Mouse (Mus musculus) liver, postnatal 0 days (tissue): Measurements from ENCODE around the gene Irf3. TPM values are rescaled to one million over a fixed set of nuclear protein-coding genes. Genes with fewer than 3 reads are reported as not detected.
A peak's percentile ranks its signal among the peaks of the same experiment; 100 is the strongest.
"Not testable (repeated sequence)": the region's sequence is repeated elsewhere in the genome, so short reads cannot be mapped to it uniquely, and the experiment has no call there.

Source experiments
- ATAC-seq: fragments of 200-750 bp; cut with Nextera tagmentation; 2 replicates; pipeline ENCODE4 v1.8.0; 2017; ENCODE audit warnings: mild to moderate bottlenecking, moderate library complexity
- DNase-seq: peaks from one replicate; pipeline ENCODE4 v3.0.0-alpha.2; 2016
- H3K27ac ChIP-seq: fragments of 300-500 bp; sonication (generic); 2 replicates; pipeline ENCODE4 v1.5.1; 2014; ENCODE audit warnings: antibody characterized with exemption, moderate library complexity, mild to moderate bottlenecking, low read depth
- H3K27me3 ChIP-seq: fragments of 300-500 bp; sonication (generic); 2 replicates; pipeline ENCODE4 v1.6.1; 2014; ENCODE audit warnings: low read length, control low read depth, mixed read lengths; ENCODE audit not compliant: insufficient read depth
- H3K36me3 ChIP-seq: fragments of 300-500 bp; sonication (generic); replicated peaks from 2 replicates; pipeline ENCODE4 v1.6.1; 2014; ENCODE audit warnings: mild to moderate bottlenecking, control low read depth, low read length, moderate library complexity, mixed read lengths; ENCODE audit not compliant: insufficient read depth
- H3K4me1 ChIP-seq: fragments of 300-500 bp; sonication (generic); 2 replicates; pipeline ENCODE4 v1.6.1; 2014; ENCODE audit warnings: antibody characterized with exemption, mild to moderate bottlenecking, control low read depth; ENCODE audit not compliant: insufficient read depth
- H3K4me2 ChIP-seq: fragments of 300-500 bp; sonication (generic); 2 replicates; pipeline ENCODE4 v1.6.1; 2014; ENCODE audit warnings: low read depth, mild to moderate bottlenecking, low read length, moderate library complexity, mixed read lengths
- H3K4me3 ChIP-seq: fragments of 300-500 bp; sonication (generic); 2 replicates; pipeline ENCODE4 v1.5.1; 2014; ENCODE audit warnings: low read depth, low read length
- H3K9ac ChIP-seq: fragments of 300-500 bp; sonication (generic); replicated peaks from 2 replicates; pipeline ENCODE4 v1.6.1; 2014; ENCODE audit warnings: mild to moderate bottlenecking, moderate library complexity
- H3K9me3 ChIP-seq: fragments of 300-500 bp; sonication (generic); 2 replicates; pipeline ENCODE4 v1.6.1; 2016; ENCODE audit warnings: mild to moderate bottlenecking, control low read depth, low read length, mixed read lengths
- CTCF ChIP-seq: sonication (generic); IDR thresholded peaks from 2 replicates; pipeline ENCODE4 v1.5.1; 2016; ENCODE audit warnings: antibody characterized with exemption, low read depth
- EP300 ChIP-seq: IDR thresholded peaks from 2 replicates; pipeline ENCODE4 v1.6.1; 2016; ENCODE audit warnings: antibody characterized with exemption, low read depth, mild to moderate bottlenecking
- WGBS: fragments of 180-500 bp; shearing (Covaris S2); extraction: QIAGEN DNeasy Blood & Tissue Kit; methylation state at CpG from one replicate; pipeline ENCODE4 v1.1.7; 2014; ENCODE audit not compliant: insufficient replicate concordance; 5-methylcytosine and 5-hydroxymethylcytosine counted together
- polyA plus RNA-seq: library from polyadenylated mRNA; unstranded; fragments of >200 nt; fragmentation: Nextera tagmentation; extraction: Ambion mirVana; gene quantifications from 2 replicates; pipeline ENCODE4 v1.2.1, GENCODE M21; 2015

The Irf3 gene
- polyA plus RNA-seq, 1 experiment from 2014 or later, result 35.9 TPM

DNA sequence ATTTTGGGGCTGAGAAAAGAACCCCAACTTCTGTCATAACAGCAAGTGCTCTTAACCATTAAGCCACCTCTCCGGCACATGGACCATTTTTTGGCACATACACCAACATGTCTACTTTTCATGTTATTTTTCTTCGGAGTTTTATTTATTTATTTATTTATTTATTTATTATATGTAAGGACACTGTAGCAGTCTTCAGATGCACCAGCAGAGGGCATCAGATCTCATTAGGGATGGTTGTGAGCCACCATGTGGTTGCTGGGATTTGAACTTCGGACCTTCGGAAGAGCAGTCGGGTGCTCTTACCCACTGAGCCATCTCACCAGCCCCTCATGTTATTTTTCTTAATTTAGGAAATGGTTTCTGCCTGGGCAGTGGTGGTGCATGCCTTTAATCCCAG lies 26.3 kb downstream of the Irf3 start:
- not testable (repeated sequence) for H3K27ac ChIP-seq, DNase-seq, H3K27me3 ChIP-seq, H3K9me3 ChIP-seq, H3K4me1 ChIP-seq, H3K4me2 ChIP-seq, H3K9ac ChIP-seq, H3K4me3 ChIP-seq, ATAC-seq
- peak; percentile 48 for TF ChIP-seq CTCF
- H3K36me3 ChIP-seq, result peaks cover 11% of the 10 kb centered on the region
- WGBS, result 64% methylated on average over 5 of the region's 5 CpGs

DNA sequence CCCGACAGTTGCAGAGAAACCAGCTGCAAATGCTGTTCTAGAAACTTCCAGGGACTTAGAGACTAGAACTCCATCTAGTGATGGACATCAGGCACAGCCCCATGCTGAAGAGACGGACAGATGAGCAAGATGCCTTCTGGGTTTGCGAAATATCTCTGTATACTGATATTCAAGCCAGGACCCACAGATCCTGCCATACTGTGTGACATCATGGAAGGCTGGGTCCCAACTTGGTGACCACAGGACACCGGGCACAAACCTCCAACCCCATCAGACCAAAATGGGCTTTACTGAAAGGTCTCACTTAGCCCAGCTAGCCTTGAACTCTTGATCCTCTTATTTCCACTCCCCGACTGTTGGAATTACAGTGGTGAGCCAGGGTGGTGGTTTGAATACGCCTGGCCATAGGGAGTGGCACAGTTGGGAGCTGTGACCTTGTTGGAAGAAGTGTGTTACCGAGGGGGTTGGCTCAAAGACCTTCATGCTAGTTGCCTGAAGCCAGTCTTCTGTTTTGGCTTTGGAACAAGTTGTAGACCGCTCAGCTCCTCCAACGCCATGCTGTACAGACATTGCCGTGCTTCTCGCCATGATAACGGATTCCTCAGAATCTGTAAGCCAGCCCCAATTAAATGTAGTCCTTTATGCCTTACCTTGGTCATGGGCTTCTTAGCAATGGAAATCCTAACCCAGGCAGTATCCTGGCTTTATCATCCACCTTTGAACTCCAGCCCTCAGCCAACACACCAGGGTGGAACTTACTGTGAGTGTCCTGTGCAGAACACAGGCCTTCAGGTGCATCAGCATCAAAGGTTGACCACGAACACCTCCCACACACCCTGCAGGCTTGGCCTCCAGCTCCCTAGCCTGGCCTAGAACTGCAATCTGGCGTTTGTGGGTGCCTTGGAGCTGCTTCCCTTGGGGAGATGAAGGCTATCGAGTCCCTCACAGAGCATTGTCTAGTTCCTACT lies 27.1 kb downstream of the Irf3 start:
- H3K4me3 ChIP-seq, result no peak overlapping the region
- H3K4me2 ChIP-seq, result no peak overlapping the region
- H3K4me1 ChIP-seq, result peaks cover 3% of the 10 kb centered on the region; the same call in 1 of the 2 replicates
- 74% methylated on average over 15 of the region's 15 CpGs for WGBS
- peaks cover 17% of the 10 kb centered on the region for H3K36me3 ChIP-seq
- H3K9ac ChIP-seq, result no peak overlapping the region
- DNase-seq (no peak), ATAC-seq (no peak)
- H3K27ac ChIP-seq, result no peak overlapping the region
- no peaks in the 10 kb centered on the region for H3K27me3 ChIP-seq
- H3K9me3 ChIP-seq, result no peaks in the 10 kb centered on the region
- no peak for TF ChIP-seq EP300
- no peak for TF ChIP-seq CTCF

DNA sequence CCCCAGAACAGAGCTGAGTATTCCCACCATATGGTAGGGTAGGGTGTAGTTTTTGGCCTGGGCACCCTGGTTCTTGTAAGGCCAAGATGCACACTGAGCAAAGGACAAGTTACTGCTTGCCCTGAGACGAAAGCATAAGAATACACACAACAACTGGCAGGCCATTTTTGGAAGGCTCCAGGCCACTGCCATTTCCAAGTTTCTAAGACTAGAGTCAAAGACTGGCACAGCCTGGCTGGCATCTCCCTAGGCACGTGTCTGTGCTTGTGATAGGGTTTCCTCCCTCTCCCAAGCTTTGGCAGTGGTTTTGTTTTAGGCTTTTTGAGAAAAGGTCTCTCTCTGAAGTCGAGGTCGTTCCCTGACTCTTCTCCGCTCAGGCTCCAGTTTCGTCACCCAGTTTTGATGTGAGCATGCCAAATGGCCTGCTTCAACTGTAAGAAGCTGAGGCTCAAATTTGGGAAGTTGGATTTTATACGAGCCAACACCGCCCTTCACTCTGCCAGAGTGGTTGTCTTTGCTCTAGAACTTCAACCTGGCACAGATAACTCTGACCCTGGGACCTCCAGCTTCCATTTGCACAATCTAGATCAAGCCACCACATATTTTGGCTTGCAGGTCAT lies 28.3 kb downstream of the Irf3 start:
- Histone ChIP-seq H3K9me3 (no peaks in the 10 kb centered on the region), H3K4me3 (no peak overlapping the region), H3K27ac (no peak overlapping the region), H3K27me3 (no peaks in the 10 kb centered on the region), H3K4me2 (no peak overlapping the region), H3K36me3 (peaks cover 27% of the 10 kb centered on the region), H3K9ac (no peak overlapping the region), H3K4me1 (peaks cover 3% of the 10 kb centered on the region; the same call in 1 of the 2 replicates)
- DNase-seq (no peak), ATAC-seq (no peak)
- WGBS, result 62% methylated on average over 8 of the region's 8 CpGs
- TF ChIP-seq EP300 (no peak), CTCF (no peak)

DNA sequence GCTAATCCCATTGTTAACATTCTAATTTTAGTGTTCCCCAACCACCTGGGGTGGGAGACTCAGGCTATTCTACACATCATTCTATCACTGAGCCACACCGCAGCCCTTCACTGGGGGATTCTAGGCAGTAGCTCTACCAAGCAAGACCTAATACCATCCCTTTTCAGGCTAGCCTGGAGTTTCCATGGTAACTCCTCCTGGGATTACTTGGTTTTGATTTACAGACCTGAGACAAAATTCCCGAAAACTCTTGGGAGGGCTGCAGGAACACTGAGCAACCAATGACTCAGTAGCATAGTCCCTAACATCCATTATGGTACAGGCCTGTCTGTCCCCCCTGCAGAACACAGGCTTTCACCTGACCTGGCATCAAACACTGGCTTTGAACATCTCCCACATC lies 28.8 kb downstream of the Irf3 start:
- WGBS, result 74% methylated on average over 2 of the region's 2 CpGs
- peaks cover 33% of the 10 kb centered on the region for H3K36me3 ChIP-seq
- no peak for TF ChIP-seq EP300
- TF ChIP-seq CTCF, result no peak
- H3K27ac ChIP-seq, result no peak overlapping the region
- H3K9me3 ChIP-seq, result no peaks in the 10 kb centered on the region
- no peak overlapping the region for H3K4me2 ChIP-seq
- H3K27me3 ChIP-seq, result no peaks in the 10 kb centered on the region
- DNase-seq (no peak), ATAC-seq (no peak)
- H3K4me3 ChIP-seq, result no peak overlapping the region
- H3K4me1 ChIP-seq, result peaks cover 3% of the 10 kb centered on the region; the same call in 1 of the 2 replicates
- no peak overlapping the region for H3K9ac ChIP-seq

DNA sequence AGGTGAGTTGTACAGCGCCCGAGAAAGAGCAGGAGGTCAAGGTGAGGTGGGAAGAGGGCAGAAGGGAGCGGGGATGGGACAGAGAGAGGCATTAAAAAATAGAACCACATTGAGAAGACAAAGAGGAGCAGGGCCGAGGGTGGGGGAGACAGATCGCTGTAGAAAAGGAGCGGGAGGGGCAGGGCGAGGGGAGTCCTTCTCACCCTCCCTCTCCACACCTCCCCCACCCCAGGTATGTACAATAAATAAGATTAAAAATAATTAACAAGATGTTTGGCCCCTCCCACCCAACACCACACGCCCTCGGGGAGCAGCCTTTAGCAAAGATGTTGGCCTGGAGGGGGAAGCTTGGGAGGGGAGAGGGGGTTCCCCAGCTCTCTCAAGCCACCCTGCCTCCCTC lies 30.3 kb downstream of the Irf3 start:
- Histone ChIP-seq H3K9me3 (no peaks in the 10 kb centered on the region), H3K4me2 (no peak overlapping the region), H3K36me3 (peaks cover 40% of the 10 kb centered on the region), H3K4me3 (no peak overlapping the region), H3K27ac (no peak overlapping the region), H3K27me3 (no peaks in the 10 kb centered on the region), H3K9ac (no peak overlapping the region), H3K4me1 (peaks cover 3% of the 10 kb centered on the region; the same call in 1 of the 2 replicates)
- TF ChIP-seq EP300 (no peak), CTCF (no peak)
- no peak for DNase-seq
- WGBS, result 65% methylated on average over 9 of the region's 9 CpGs
- ATAC-seq, result no peak

DNA sequence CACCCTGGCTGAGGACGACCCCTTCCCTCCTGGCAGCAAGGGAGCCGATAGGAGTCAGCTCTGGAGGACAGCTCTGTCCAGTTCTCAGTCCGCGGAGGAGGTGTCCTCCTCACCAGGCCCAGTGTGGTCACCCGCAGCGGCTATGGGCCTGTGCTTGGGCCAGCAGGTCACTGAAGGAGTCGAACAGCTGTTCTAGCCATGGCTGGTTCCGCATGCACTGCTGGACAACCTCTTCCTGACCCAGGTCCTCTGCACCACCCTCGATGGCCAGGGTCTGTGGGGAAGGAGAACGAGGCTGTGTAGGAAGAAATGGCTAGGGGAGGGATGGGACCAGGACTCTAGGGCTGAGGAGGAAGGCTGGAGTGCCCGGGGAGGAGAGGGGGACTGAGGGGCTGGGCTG lies 30.9 kb downstream of the Irf3 start:
- Histone ChIP-seq H3K27me3 (no peaks in the 10 kb centered on the region), H3K4me2 (no peak overlapping the region), H3K9ac (no peak overlapping the region), H3K4me1 (peaks cover 3% of the 10 kb centered on the region; the same call in 1 of the 2 replicates), H3K9me3 (no peaks in the 10 kb centered on the region), H3K27ac (no peak overlapping the region), H3K36me3 (peaks cover 44% of the 10 kb centered on the region), H3K4me3 (no peak overlapping the region)
- DNase-seq, result no peak
- WGBS, result 85% methylated on average over 11 of the region's 11 CpGs
- TF ChIP-seq EP300 (no peak), CTCF (no peak)
- ATAC-seq, result no peak
